Mouse (Mus musculus): ENCODE data around the gene Ugt1a10. TPM values are rescaled to one million over a fixed set of nuclear protein-coding genes. Genes with fewer than 3 reads are reported as not detected.
A peak's percentile ranks its signal among the peaks of the same experiment; 100 is the strongest.
"Not testable (repeated sequence)": the region's sequence is repeated elsewhere in the genome, so short reads cannot be mapped to it uniquely, and the experiment has no call there.

The Ugt1a10 gene
- total RNA-seq, 2 experiments from 2014 or later, result not detected

DNA sequence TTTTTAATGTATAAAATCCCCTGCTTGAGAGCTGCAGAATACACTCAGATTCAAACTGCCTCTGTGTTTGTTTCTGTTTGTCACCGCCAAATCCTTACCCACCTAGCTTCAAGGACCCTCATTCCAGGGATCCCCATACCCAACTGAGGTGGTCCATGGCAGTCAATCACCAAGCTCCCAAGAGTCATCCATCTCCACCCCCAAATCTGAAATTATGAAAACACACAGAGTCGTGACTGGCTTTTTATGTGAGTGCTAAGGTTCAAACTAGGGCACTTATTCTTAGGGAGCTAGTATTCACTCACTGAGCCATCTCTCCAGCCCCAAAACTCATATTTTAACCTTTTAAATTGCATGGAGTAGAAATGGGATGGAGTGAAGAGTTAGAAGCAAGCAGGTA, 170.1 kb downstream of the Ugt1a10 start:
- intact Hi-C loops (cut with DNase I; ENCODE audit: low total_unique reads), result not testable (repeated sequence)

DNA sequence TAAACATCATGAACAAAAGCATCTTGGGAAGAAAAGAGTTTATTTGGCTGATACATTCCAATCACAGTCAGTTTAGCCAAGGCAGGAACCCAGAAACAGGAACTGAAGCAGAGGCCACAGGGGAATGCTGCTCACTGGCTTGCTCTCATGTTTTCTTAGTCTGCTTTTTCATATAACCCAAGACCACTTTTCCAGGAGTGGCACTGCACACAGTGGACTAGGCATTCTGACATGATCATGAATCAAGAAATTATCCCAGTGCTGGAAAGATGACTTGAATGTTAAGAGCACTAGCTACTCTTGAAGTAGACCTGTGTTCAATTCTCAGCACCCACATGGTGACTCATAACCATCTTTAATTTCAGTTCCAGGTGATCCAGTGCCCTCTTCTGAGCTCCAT, 170.6 kb downstream of the Ugt1a10 start:
- no peak for DNase-seq
- intact Hi-C loops (cut with DNase I; ENCODE audit: low total_unique reads), result no loop called here

More for the DNA sequence above, 170.1 kb downstream of the Ugt1a10 start:
- not testable (repeated sequence) for DNase-seq

DNA sequence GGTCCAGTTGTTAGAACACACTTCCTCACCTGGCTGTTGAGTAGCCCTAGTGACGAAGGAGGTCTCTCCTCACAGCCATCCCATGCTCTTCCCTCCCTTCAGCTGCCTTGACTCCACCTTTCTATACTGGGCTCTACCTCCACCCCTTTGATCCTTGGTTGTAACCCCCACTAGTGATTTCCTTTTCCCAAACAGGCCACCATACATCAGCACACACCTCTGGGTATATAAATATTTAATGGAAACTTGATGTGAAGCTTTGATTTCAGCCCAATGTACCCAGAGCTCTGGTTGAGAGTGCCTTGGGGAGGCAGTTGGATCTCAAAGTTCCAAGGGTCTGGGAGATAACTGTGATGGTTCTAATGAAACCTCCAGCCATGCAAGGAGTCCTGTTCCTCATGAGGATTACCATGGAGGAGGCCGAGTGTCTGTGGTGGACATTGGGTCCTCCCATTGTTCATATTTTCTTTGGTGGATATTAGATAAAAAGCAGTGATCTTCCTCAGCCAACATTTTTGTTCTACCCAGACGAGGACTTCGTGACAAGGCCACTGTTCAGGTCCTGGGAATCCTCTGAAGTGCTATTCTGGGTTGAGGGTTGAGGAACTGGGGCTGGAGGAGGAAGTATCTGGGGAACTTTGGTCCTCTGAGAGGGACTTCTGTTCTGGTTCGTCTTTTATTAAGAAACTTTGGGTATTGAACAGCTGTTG, 171.6 kb downstream of the Ugt1a10 start, which contains the start of gene Mroh2a:
Gene Mroh2a (plus strand): TSS at position 317 of the 710 bp plus-strand sequence.
- no peak for DNase-seq
- intact Hi-C loops (cut with DNase I; ENCODE audit: low total_unique reads), result no loop called here

DNA sequence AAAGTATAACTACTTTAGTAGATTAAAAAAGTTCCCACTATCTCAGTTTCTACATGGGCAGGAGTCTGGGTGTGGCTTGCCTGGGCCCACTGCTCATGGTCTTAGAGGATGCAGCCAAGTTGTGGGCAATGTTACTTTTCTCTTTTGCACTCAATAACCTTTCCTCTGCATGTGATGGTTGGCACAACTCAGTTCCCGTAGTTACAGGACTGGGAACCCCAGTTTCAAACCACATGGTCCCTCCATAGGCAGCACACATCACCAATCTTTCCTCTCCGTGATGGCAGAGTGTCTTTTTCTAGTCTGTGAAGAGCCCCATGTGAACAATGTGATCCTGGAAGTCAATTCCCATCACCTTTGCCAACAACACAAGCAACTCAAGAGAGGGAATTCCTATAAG, 172.3 kb downstream of the Ugt1a10 start:
- intact Hi-C loops (cut with DNase I; ENCODE audit: low total_unique reads), result no loop called here

GRCm38 (mm10) chr1:88228121-88228520, 172.9 kb downstream of the Ugt1a10 start:
- intact Hi-C loops (cut with DNase I; ENCODE audit: low total_unique reads), result no loop called here

More for the DNA sequence above, 172.3 kb downstream of the Ugt1a10 start:
- DNase-seq, result no peak

DNA sequence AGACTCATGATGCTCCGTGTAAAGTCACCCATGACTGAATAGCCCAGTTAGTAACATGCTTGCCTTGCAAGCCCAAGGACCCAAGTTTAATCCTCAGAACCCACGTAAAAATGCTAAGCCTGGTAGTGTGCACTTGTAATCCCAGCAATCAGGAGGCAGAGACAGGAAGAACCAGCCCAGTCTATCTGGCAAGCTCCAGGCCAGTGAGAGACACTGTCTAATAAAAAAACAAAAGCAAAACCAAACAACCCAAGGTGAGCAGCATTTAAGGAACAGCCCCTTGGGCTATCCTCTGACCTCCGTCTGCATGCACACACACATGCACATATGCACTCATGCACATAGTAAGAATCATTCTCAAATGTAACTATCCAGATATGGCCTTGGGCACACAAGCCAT, 174.4 kb downstream of the Ugt1a10 start:
- no peak for DNase-seq

More at GRCm38 (mm10) chr1:88228121-88228520, 172.9 kb downstream of the Ugt1a10 start:
- DNase-seq, result no peak

DNA sequence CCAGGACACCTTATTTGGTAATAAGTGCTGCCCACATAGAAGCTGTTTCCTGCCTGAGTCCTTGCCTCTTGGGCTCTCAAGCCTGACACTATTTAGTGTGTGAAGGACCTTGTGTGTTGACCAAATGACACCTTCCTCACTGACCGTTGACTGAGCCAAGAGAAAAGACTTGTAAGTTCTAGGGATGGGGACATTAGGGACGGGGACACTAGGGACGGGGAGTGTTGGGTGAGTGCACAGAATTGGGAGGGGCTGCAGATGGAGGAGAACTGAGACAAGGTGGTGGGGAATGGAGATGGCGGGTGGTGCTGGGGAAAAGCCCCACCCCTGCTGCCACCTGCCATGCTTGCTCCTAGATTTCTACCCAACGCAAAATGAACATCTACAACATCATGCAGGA, 174.8 kb downstream of the Ugt1a10 start:
- intact Hi-C loops (cut with DNase I; ENCODE audit: low total_unique reads), result no loop called here
- no peak for DNase-seq

More for the DNA sequence above, 174.4 kb downstream of the Ugt1a10 start:
- intact Hi-C loops (cut with DNase I; ENCODE audit: low total_unique reads), result no loop called here

DNA sequence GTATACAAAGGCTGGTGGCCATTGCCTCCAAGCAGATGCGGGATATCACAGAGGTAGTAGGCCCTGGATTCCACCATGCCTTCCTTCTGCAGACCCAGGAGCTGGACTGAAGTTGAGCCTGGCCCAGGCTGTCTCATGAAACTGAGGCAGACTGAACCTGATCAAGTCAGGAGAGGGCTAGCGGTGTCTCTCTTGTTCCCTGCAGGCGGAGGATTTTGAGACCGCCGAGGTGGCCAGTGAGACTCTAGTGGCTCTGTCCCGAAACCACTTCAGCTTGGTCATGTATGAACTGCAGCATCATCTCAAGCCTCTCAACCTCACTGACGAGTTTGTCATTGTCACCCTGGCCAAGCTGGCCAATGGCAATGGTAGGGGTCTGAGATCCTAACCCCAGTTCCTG, 175.2 kb downstream of the Ugt1a10 start:
- intact Hi-C loops (cut with DNase I; ENCODE audit: low total_unique reads), result no loop called here
- DNase-seq, result no peak

DNA sequence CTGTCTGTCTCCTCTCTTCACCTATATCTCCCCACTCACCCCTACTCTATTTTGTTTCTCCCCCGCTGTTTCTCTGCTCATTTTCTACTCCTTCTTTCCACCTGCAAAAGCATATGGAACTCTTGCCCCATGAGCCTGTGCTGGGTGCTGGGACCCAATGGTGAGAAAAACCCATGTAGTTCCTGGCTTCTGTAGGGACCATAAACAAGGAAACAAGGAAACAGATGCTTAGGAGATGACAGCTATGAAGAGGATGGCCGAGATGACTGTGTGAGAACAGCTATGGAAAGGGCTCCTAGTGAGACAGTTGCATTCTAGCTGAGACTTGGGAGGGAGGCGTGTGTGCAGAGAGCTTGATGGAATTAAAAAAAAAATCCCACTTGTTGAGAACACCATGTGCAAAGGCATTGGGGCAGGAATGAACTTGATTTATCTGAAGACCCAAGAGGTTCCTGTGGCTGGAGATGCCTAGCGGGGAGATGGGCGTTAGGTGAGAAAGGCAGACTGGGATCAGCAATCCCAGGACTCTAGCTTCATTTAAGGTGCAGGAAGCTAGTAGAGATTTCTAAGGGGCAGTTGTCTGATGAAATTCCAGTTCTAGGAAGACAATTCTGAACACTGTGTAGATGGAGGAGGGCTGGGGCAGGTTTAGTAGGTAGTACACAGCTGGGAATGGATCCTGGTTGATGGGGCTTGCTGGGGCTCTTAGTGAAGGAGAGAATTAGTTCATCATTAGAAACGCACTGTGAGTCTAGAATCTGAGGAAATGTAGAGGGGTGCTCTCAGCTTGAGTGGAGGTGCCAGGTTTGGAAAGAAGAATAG, 176.0 kb downstream of the Ugt1a10 start:
- peak; percentile 4 for DNase-seq
- intact Hi-C loops (cut with DNase I; ENCODE audit: low total_unique reads), result no loop called here

GRCm38 (mm10) chr1:88231803-88232499, 176.8 kb downstream of the Ugt1a10 start:
- intact Hi-C loops (cut with DNase I; ENCODE audit: low total_unique reads), result no loop called here
- DNase-seq, result peak; percentile 7

DNA sequence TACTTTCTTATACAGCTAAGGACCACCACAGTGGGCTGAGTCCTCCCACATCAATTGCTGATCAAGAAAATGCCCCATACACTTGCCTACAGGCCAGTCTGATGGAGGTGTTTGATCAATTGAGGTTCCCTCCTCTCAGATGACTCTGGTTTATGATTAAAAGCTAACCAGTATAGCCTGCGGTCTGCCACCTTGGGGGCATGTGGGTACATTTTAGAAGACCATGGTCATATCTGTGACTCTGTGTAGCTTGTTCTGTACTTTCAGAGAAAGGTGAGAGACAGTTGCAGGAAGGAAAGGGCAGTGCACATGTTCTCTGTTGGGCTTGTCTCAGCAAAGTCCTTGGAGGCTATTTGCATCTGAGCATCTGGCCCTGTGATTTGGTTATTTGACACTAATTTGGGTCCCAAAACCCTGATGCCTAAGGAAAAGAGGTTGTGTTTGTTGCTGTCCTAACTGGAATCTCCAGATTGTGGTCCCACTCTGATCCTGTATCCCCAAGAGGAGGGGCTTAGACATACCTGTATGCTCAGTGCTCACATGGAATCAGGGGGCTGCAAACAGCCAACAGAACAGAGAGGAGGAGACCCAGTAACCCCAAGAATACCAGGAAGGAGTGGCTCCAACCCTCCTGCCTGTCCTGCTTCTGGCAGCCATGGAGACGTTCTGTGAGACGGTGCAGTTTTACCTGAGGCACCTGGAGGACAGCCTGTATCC, 177.6 kb downstream of the Ugt1a10 start:
- peak; percentile 1 for DNase-seq
- intact Hi-C loops (cut with DNase I; ENCODE audit: low total_unique reads), result no loop called here

DNA sequence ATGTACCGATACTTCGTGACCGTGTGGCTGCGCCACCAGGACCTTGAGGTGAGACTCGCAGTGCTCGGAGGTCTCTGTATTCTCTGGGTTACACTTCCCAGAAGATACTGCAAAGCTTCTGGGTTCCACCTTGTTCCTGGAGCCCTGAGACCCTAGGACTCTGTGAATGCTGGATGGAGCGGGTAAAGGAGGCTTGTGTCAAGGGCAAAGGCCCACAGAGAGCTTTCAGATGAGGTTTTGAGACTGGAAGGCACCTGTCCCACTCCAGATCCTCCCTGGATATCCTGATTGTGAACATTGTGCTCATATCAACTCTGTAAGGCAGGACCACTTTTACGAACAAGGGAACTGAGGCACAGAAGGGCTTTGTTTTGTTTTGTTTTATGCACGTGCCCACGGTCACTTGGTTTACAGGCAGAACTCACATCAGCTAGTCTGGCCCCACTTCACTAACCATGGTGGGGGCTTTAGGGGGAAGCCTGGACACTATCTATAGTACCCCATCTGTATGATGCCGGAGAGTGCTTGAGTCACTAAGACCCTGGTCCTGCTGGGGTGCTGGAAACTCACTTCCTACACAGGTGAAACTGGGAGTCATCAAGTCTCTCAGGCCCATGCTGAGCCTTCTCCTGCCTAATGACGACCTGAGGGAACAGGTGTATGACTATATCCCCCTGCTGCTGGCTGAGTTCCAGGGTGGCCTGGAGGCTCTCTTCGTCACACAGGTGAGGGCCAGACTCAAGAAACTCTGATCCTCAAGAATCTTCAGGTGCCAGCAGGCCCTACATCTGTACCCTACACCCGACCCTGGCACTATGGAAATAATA, 178.4 kb downstream of the Ugt1a10 start:
- DNase-seq, result peak; percentile 44
- intact Hi-C loops (cut with DNase I; ENCODE audit: low total_unique reads), result no loop called here

GRCm38 (mm10) chr1:88234248-88234610, 179.0 kb downstream of the Ugt1a10 start:
- intact Hi-C loops (cut with DNase I; ENCODE audit: low total_unique reads), result no loop called here

GRCm38 (mm10) chr1:88234646-88235045, 179.5 kb downstream of the Ugt1a10 start:
- intact Hi-C loops (cut with DNase I; ENCODE audit: low total_unique reads), result no loop called here
- DNase-seq, result peak; percentile 22

More at GRCm38 (mm10) chr1:88234248-88234610, 179.0 kb downstream of the Ugt1a10 start:
- peak; percentile 7 for DNase-seq

DNA sequence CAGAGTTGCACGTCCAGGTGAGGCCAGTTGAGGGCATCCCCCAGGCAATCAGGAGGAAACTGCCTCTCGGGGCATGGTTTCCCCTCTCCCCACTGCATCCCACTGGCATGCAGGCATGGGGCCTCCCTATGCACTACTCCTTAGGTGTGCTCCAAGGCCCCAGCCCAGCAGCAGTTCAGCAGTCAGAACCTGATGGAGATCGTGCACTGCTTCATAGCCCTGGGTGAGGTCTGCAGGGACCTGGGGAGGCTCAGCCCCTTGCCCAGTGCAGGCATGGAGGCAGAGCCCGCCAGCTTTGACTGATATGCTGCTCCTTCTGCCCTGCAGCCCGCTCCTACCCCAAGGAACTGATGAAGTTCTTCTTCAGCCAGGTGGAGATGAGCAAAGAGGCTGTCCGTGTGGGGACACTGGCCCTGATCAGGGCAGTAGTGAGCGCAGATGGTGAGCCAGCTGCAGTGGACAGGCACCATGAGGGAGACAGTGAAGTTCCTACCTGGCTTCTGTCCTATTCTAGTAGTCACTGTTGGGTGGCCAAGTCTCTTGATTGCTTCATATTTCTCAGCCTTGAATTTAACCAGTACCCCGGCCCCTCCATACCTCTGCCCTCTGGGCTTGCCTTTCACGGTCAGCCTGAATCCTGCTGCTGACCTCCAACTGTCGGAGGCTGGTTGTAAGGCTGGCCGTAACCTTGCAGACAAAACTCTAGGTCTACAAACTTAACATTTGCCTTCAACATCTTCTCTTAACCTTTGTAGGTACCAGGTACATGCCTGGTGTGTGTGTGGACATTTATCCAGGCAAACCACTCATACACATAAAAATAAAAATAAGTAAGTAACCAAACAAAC, 180.1 kb downstream of the Ugt1a10 start:
- intact Hi-C loops (cut with DNase I; ENCODE audit: low total_unique reads), result no loop called here
- no peak for DNase-seq

GRCm38 (mm10) chr1:88235894-88236415, 180.8 kb downstream of the Ugt1a10 start:
- no peak for DNase-seq

DNA sequence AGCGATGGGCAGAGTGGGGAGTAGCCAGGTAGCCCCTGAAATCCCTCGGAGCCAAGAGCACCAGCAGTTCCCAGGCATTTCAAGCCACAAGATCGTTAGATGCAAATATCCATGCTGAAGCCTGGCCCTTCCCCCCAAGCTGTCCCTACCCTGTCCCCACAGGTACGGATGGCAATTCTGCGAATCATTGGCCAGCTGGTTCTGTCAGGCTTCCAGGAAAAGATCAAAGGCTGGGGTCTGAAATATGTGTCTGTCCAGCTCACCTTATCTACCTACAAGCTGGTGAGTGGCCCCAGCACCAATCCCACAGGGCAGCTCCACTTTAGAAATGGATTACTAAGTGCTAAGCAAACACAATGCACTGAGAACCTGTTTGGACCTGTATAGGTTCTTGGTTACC, 182.1 kb downstream of the Ugt1a10 start:
- intact Hi-C loops (cut with DNase I; ENCODE audit: low total_unique reads), result no loop called here
- no peak for DNase-seq

More at GRCm38 (mm10) chr1:88235894-88236415, 180.8 kb downstream of the Ugt1a10 start:
- intact Hi-C loops (cut with DNase I; ENCODE audit: low total_unique reads), result no loop called here
